Mouse (Mus musculus) C2C12 (cell line): Measurements from ENCODE around the gene Lrrc41.

ENCODE experiments used
- CEBPB ChIP-seq: IDR thresholded peaks from one replicate; pipeline ENCODE4 v1.6.1; 2011; ENCODE audit warnings: low read depth, mild to moderate bottlenecking, control low read depth, moderate library complexity
- CTCF ChIP-seq: IDR thresholded peaks from one replicate; pipeline ENCODE4 v1.5.1; 2011; ENCODE audit not compliant: control insufficient read depth, insufficient read depth, insufficient read length
- USF1 ChIP-seq: IDR thresholded peaks from one replicate; pipeline ENCODE4 v1.6.1; 2011; ENCODE audit warnings: low read depth, mild to moderate bottlenecking, control low read depth, moderate library complexity

GRCm38 (mm10) chr4:116125803-116126386 is 50.8 kb downstream of the Lrrc41 start:
- TF ChIP-seq USF1 (no peak), CTCF (no peak), CEBPB (no peak)
